9 mouse cellular contexts compared by ENCODE assay signal in the genomic region with DNA sequence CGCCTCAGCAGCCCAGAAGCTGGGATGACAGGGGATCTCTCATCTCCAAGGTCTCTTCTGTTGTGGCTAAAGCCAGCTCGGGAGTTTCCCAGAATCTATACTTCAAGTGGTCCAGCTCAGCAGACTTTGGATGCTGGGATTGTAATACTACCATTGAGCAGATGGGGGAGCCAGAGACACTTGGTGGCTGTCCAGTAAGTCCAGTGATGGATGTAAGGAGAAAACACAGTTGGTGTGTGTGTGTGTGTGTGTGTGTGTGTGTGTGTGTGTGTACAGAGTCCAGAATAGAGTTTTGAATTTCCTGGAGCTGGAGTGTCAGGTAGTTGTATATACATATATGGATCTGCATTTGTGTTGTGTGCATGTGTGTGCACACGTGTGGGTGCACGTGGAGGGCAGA. TPM values are rescaled to one million over a fixed set of nuclear protein-coding genes. Genes with fewer than 3 reads are reported as not detected.
DNase-seq lines count a peak whose midpoint lies in the region; ATAC-seq and TF ChIP-seq lines count a peak whose summit lies in the region.
"Had no signal": no experiment of that assay in that cellular context is flagged by ENCODE, and none has a peak within 500 bp of the region (broad histone marks: within the 10 kb centered on the region; RNA-seq: fewer than 3 reads in every experiment).

No protein-coding gene starts in this region.

- H3K27ac ChIP-seq in neural tube, embryonic 15.5 days (replicated peaks) = no peak overlapping the region
- no peak overlapping the region for H3K27ac ChIP-seq in liver, embryonic 14.5 days
- H3K27ac ChIP-seq: heart, embryonic 15.5 days had no signal

- 58% methylated on average over 4 of the region's 4 CpGs for WGBS in neural tube, embryonic 15.5 days
- 42% methylated on average over 4 of the region's 4 CpGs for WGBS in liver, embryonic 14.5 days (ENCODE audit: insufficient replicate concordance)

- peak; percentile 81 for TF ChIP-seq CTCF in brain, embryonic 14.5 days (IDR thresholded peaks at IDR 0.05; ENCODE audit: borderline replicate concordance, extremely low read depth, insufficient read depth, insufficient read length)
- TF ChIP-seq CTCF in liver, embryonic 14.5 days (IDR thresholded peaks at IDR 0.05; ENCODE audit: low read depth) = peak; percentile 95

- H3K9me3 ChIP-seq in neural tube, embryonic 15.5 days (replicated peaks) = no peaks in the 10 kb centered on the region
- H3K9me3 ChIP-seq in liver, embryonic 14.5 days (ENCODE audit: control insufficient read depth, low read length) = no peaks in the 10 kb centered on the region
- H3K9me3 ChIP-seq: heart, embryonic 15.5 days had no signal

- H3K27me3 ChIP-seq in neural tube, embryonic 15.5 days (replicated peaks) = no peaks in the 10 kb centered on the region
- H3K27me3 ChIP-seq in liver, embryonic 14.5 days (ENCODE audit: control insufficient read depth, insufficient read depth, low read length) = no peaks in the 10 kb centered on the region

- no peak for ATAC-seq in neural tube, embryonic 15.5 days (ENCODE audit: low FRiP score)
- peak; percentile 39; the same call in 1 of the 2 replicates for ATAC-seq in liver, embryonic 14.5 days (ENCODE audit: insufficient read depth)

- H3K4me3 ChIP-seq in neural tube, embryonic 15.5 days (replicated peaks) = no peak overlapping the region
- no peak overlapping the region for H3K4me3 ChIP-seq in liver, embryonic 14.5 days (ENCODE audit: insufficient read depth in 1 of 2, low read depth in 2 of 2, low read length in 2 of 2)
- H3K4me3 ChIP-seq: heart, embryonic 15.5 days had no signal

- no peaks in the 10 kb centered on the region for H3K4me1 ChIP-seq in neural tube, embryonic 15.5 days
- H3K4me1 ChIP-seq in liver, embryonic 14.5 days (replicated peaks; ENCODE audit: control insufficient read depth in 2 of 2, insufficient read depth in 2 of 2, low read length in 1 of 2) = no peaks in the 10 kb centered on the region
- H3K4me1 ChIP-seq: heart, embryonic 15.5 days had no signal

- TF ChIP-seq EP300 in liver, embryonic 14.5 days (IDR thresholded peaks at IDR 0.05; ENCODE audit: low read depth) = no peak

- H3K4me2 ChIP-seq in neural tube, embryonic 15.5 days = no peak overlapping the region
- H3K4me2 ChIP-seq in liver, embryonic 14.5 days (ENCODE audit: low read depth) = no peak overlapping the region
- H3K4me2 ChIP-seq: heart, embryonic 15.5 days had no signal

- no peak for TF ChIP-seq POLR2A in brain, embryonic 14.5 days (IDR thresholded peaks at IDR 0.05; ENCODE audit: borderline replicate concordance, extremely low read depth, insufficient read depth, insufficient read length, poor library complexity, severe bottlenecking)

- peak; percentile 69 for DNase-seq in neural tube, embryonic 10.5 days (ENCODE audit: extremely low spot score, low spot score)
- peak; percentile 88 for DNase-seq in brain, embryonic 14.5 days (ENCODE audit: low read depth)
- peak; percentile 71 for DNase-seq in forelimb bud, embryonic 11.5 days (ENCODE audit: low read depth, low spot score)
- peak; percentile 43 to 82 for DNase-seq in kidney, postnatal 36 days
- DNase-seq in liver, embryonic 14.5 days (ENCODE audit: low read depth in 3 of 3, low spot score in 3 of 3) = peak; percentile 49 to 57 (median 54)
- peak; percentile 93 for DNase-seq in retina, embryonic 14.5 days (ENCODE audit: low spot score)
- DNase-seq in urinary bladder, postnatal 4 days (ENCODE audit: low spot score in 2 of 2) = peak; percentile 31 to 71

- no peaks in the 10 kb centered on the region for H3K36me3 ChIP-seq in neural tube, embryonic 15.5 days
- H3K36me3 ChIP-seq in liver, embryonic 14.5 days (replicated peaks; ENCODE audit: control insufficient read depth, insufficient read depth, low read depth) = no peaks in the 10 kb centered on the region
- H3K36me3 ChIP-seq: heart, embryonic 15.5 days had no signal

- no peak overlapping the region for H3K9ac ChIP-seq in neural tube, embryonic 15.5 days (replicated peaks)
- no peak overlapping the region for H3K9ac ChIP-seq in liver, embryonic 14.5 days (replicated peaks)
- H3K9ac ChIP-seq: heart, embryonic 15.5 days had no signal

RNA-seq across cellular contexts. Expression of gene Muc5ac, which starts 32.9 kb away (rescaled TPM):
- 0.03 TPM in 1 of 2 replicates, not detected in the other for polyA plus RNA-seq in neural tube, embryonic 15.5 days (2015; fragmentation: Nextera tagmentation; extraction: Ambion mirVana)
- not detected in 2 replicates for polyA plus RNA-seq in brain, embryonic 14.5 days (2012; rRNA removed)
- not detected in 2 replicates for polyA plus RNA-seq in liver, embryonic 14.5 days (2012; rRNA removed)
- polyA plus RNA-seq in liver, embryonic 14.5 days (2014; fragmentation: Nextera tagmentation; extraction: Ambion mirVana) = not detected in 2 replicates
